12 mouse cellular contexts compared by ENCODE assay signal in the genomic region with DNA sequence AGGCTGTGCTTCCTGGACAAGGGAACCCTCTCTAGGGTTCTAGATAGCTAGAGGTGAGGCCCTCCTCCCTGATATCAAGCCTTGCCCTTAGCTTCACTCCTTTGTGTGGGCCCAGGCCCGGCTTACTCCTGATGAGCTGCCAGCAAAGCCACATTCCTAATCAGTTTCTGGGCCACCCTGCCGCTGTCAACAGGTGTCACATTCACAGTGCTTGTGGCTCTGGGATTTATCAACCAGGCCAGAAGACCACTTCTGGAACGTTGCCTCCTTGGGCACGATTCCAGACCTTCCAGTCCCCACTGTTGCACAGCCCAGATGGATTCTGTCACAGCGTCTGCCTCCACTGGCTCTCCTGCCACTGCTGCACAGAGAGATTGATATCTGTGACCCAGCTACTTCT. TPM values are rescaled to one million over a fixed set of nuclear protein-coding genes. Genes with fewer than 3 reads are reported as not detected.
A peak's percentile ranks its signal among the peaks of the same experiment; 100 is the strongest.
DNase-seq lines count a peak whose midpoint lies in the region; ATAC-seq and TF ChIP-seq lines count a peak whose summit lies in the region.
"Had no signal": no experiment of that assay in that cellular context is flagged by ENCODE, and none has a peak within 500 bp of the region (broad histone marks: within the 10 kb centered on the region; RNA-seq: fewer than 3 reads in every experiment).

No protein-coding gene starts in this region.

- peak; percentile 97 for TF ChIP-seq EP300 in heart, postnatal 0 days (IDR thresholded peaks at IDR 0.05; ENCODE audit: low read depth)

- no peak overlapping the region for H3K9ac ChIP-seq in embryonic facial prominence, embryonic 14.5 days (ENCODE audit: low read depth, low read length)
- H3K9ac ChIP-seq in heart, postnatal 0 days (replicated peaks; ENCODE audit: low read depth, low read length): no peak overlapping the region
- H3K9ac ChIP-seq in forebrain, embryonic 16.5 days (replicated peaks; ENCODE audit: low read depth, low read length): no peak overlapping the region
- H3K9ac ChIP-seq: liver, embryonic 15.5 days; neural tube, embryonic 12.5 days had no signal

- H3K9me3 ChIP-seq in embryonic facial prominence, embryonic 14.5 days (ENCODE audit: control insufficient read depth, low read length): no peaks in the 10 kb centered on the region
- H3K9me3 ChIP-seq in heart, postnatal 0 days (replicated peaks; ENCODE audit: control insufficient read depth, low read length): no peaks in the 10 kb centered on the region
- H3K9me3 ChIP-seq in forebrain, embryonic 16.5 days (ENCODE audit: control insufficient read depth, low read length): no peaks in the 10 kb centered on the region
- H3K9me3 ChIP-seq: liver, embryonic 15.5 days; neural tube, embryonic 12.5 days had no signal

- H3K36me3 ChIP-seq in embryonic facial prominence, embryonic 14.5 days (ENCODE audit: control insufficient read depth, insufficient read depth, low read length): no peaks in the 10 kb centered on the region
- H3K36me3 ChIP-seq in heart, postnatal 0 days (replicated peaks; ENCODE audit: control insufficient read depth, insufficient read depth, low read length): no peaks in the 10 kb centered on the region
- H3K36me3 ChIP-seq in forebrain, embryonic 16.5 days (ENCODE audit: control insufficient read depth, insufficient read depth): no peaks in the 10 kb centered on the region
- H3K36me3 ChIP-seq: liver, embryonic 15.5 days; neural tube, embryonic 12.5 days had no signal

- no peak overlapping the region for H3K27ac ChIP-seq in embryonic facial prominence, embryonic 14.5 days (replicated peaks; ENCODE audit: low read depth, low read length)
- H3K27ac ChIP-seq in heart, postnatal 0 days (ENCODE audit: low read depth): peak overlapping the region; percentile 71
- H3K27ac ChIP-seq in forebrain, embryonic 16.5 days (ENCODE audit: low read length): no peak overlapping the region
- H3K27ac ChIP-seq: liver, embryonic 15.5 days; neural tube, embryonic 12.5 days had no signal

- H3K4me1 ChIP-seq in embryonic facial prominence, embryonic 14.5 days (ENCODE audit: control insufficient read depth, insufficient read depth, low read length): peaks cover 2% of the 10 kb centered on the region; the same call in 1 of the 2 replicates
- peaks cover 46% of the 10 kb centered on the region for H3K4me1 ChIP-seq in heart, postnatal 0 days (ENCODE audit: control insufficient read depth, insufficient read depth)
- H3K4me1 ChIP-seq in forebrain, embryonic 16.5 days (replicated peaks; ENCODE audit: control insufficient read depth, insufficient read depth, low read length): no peaks in the 10 kb centered on the region
- H3K4me1 ChIP-seq: neural tube, embryonic 12.5 days had no signal

- no peaks in the 10 kb centered on the region for H3K27me3 ChIP-seq in embryonic facial prominence, embryonic 14.5 days (replicated peaks; ENCODE audit: control insufficient read depth, insufficient read depth, low read length)
- H3K27me3 ChIP-seq in heart, postnatal 0 days (ENCODE audit: control insufficient read depth, insufficient read depth, low read length): no peaks in the 10 kb centered on the region
- no peaks in the 10 kb centered on the region for H3K27me3 ChIP-seq in forebrain, embryonic 16.5 days (replicated peaks; ENCODE audit: control insufficient read depth, insufficient read depth, low read length)
- H3K27me3 ChIP-seq: liver, embryonic 15.5 days; neural tube, embryonic 12.5 days had no signal

- no peak overlapping the region for H3K4me2 ChIP-seq in embryonic facial prominence, embryonic 14.5 days (ENCODE audit: low read depth, low read length)
- no peak overlapping the region for H3K4me2 ChIP-seq in heart, postnatal 0 days (ENCODE audit: low read depth, low read length)
- no peak overlapping the region for H3K4me2 ChIP-seq in forebrain, embryonic 16.5 days (ENCODE audit: low read length)
- H3K4me2 ChIP-seq: liver, embryonic 15.5 days; neural tube, embryonic 12.5 days had no signal

- H3K4me3 ChIP-seq in embryonic facial prominence, embryonic 14.5 days (ENCODE audit: low read depth, low read length): no peak overlapping the region
- H3K4me3 ChIP-seq in heart, postnatal 0 days (ENCODE audit: low read depth, low read length): no peak overlapping the region
- H3K4me3 ChIP-seq in forebrain, embryonic 16.5 days (replicated peaks; ENCODE audit: low read length): no peak overlapping the region
- H3K4me3 ChIP-seq: liver, embryonic 15.5 days; neural tube, embryonic 12.5 days had no signal

- peak; percentile 50 for DNase-seq in kidney, postnatal 14 days
- DNase-seq in kidney, adult 11 months: no peak
- DNase-seq in embryonic facial prominence, embryonic 14.5 days (ENCODE audit: low spot score): peak; percentile 65
- DNase-seq in heart, postnatal 0 days (ENCODE audit: low spot score): peak; percentile 90
- peak; percentile 50 for DNase-seq in lung, postnatal 36 days
- no peak for DNase-seq in yolk sac, embryonic 10.5 days (ENCODE audit: low spot score)
- no peak for DNase-seq in frontal cortex, adult 2 months (ENCODE audit: extremely low spot score in 1 of 2, low spot score in 1 of 2)
- DNase-seq: adrenal gland, postnatal 25 days; embryo, embryonic 11 days had no signal

- 38% methylated on average over 5 of the region's 5 CpGs for WGBS in embryonic facial prominence, embryonic 14.5 days
- 11% methylated on average over 5 of the region's 5 CpGs for WGBS in heart, postnatal 0 days
- WGBS in forebrain, embryonic 16.5 days: 48% methylated on average over 5 of the region's 5 CpGs

- peak; percentile 24; the same call in 1 of the 2 replicates for ATAC-seq in embryonic facial prominence, embryonic 14.5 days (ENCODE audit: low read depth)
- peak; percentile 94 for ATAC-seq in heart, postnatal 0 days (ENCODE audit: insufficient read depth, low read depth)
- ATAC-seq in forebrain, embryonic 16.5 days: no peak

- no peak for TF ChIP-seq CTCF in heart, postnatal 0 days (IDR thresholded peaks at IDR 0.05; ENCODE audit: low read depth)

RNA-seq across cellular contexts. Expression of a gene that starts 30.3 kb away (rescaled TPM):
- polyA plus RNA-seq in embryonic facial prominence, embryonic 14.5 days (2014; fragmentation: Nextera tagmentation; extraction: Ambion mirVana): 6.2 and 7.8 TPM in 2 replicates
- 13.8 and 16.4 TPM in 2 replicates for total RNA-seq in heart, postnatal 0 days (2014; rRNA removed; ENCODE audit: low replicate concordance)
- 7.5 and 7.9 TPM in 2 replicates for polyA plus RNA-seq in heart, postnatal 0 days (2015; fragmentation: Nextera tagmentation; extraction: Ambion mirVana)
- 0.09 TPM in 1 of 2 replicates, not detected in the other for polyA plus RNA-seq in forebrain, embryonic 16.5 days (2015; fragmentation: Nextera tagmentation; extraction: Ambion mirVana)
- polyA plus RNA-seq in frontal cortex, adult 2 months (2012; rRNA removed): 1.1 and 1.2 TPM in 2 replicates
- total RNA-seq: adrenal gland, postnatal 25 days had no signal

Comparison
In these comparisons a context has a peak if more than half of its experiments do, and no peak if none do; other contexts are left out.
1. DNase-seq: peak in kidney, postnatal 14 days (single experiment), embryonic facial prominence, embryonic 14.5 days (single experiment), heart, postnatal 0 days (single experiment) and lung, postnatal 36 days (single experiment); none in kidney, adult 11 months (single experiment), yolk sac, embryonic 10.5 days (single experiment) and frontal cortex, adult 2 months (0 of 2).